Mouse (Mus musculus): ENCODE data around the gene Gpm6b. TPM values are rescaled to one million over a fixed set of nuclear protein-coding genes. Genes with fewer than 3 reads are reported as not detected.
A peak's percentile ranks its signal among the peaks of the same experiment; 100 is the strongest.

The Gpm6b gene
- total RNA-seq, 2 experiments from 2014 or later, result 664 to 679 TPM

GRCm38 (mm10) chrX:166316552-166317375, 78.1 kb downstream of the Gpm6b start:
- DNase-seq (ENCODE audit: low spot score in 2 of 2), result peak; percentile 36 to 53
- no peak overlapping the region for H3K4me3 ChIP-seq
- peak overlapping the region; percentile 82 for H3K27ac ChIP-seq
- TF ChIP-seq CTCF (conservative IDR thresholded peaks at IDR 0.05), result no peak

GRCm38 (mm10) chrX:166317376-166317679, 78.6 kb downstream of the Gpm6b start:
- no peak for DNase-seq (ENCODE audit: low spot score in 2 of 2)
- TF ChIP-seq CTCF (conservative IDR thresholded peaks at IDR 0.05), result no peak
- no peak overlapping the region for H3K4me3 ChIP-seq
- peak overlapping the region; percentile 82 for H3K27ac ChIP-seq

GRCm38 (mm10) chrX:166323226-166323625, 84.5 kb downstream of the Gpm6b start:
- Histone ChIP-seq H3K27ac (peak overlapping the region; percentile 68), H3K4me3 (no peak overlapping the region)
- TF ChIP-seq CTCF (conservative IDR thresholded peaks at IDR 0.05), result no peak
- no peak for DNase-seq (ENCODE audit: low spot score in 2 of 2)

GRCm38 (mm10) chrX:166327621-166328020, 88.9 kb downstream of the Gpm6b start:
- peak overlapping the region; percentile 87 for H3K27ac ChIP-seq
- H3K4me3 ChIP-seq, result no peak overlapping the region
- TF ChIP-seq CTCF (conservative IDR thresholded peaks at IDR 0.05), result 0 out of 2 replicates have a peak, but pooled peaks have one; percentile 13
- no peak for DNase-seq (ENCODE audit: low spot score in 2 of 2)

GRCm38 (mm10) chrX:166328219-166328901, 89.6 kb downstream of the Gpm6b start:
- DNase-seq (ENCODE audit: low spot score in 2 of 2), result no peak
- TF ChIP-seq CTCF (conservative IDR thresholded peaks at IDR 0.05), result no peak
- peak overlapping the region; percentile 87 for H3K27ac ChIP-seq
- H3K4me3 ChIP-seq, result no peak overlapping the region

- H3K4me3 ChIP-seq, result no peak overlapping the region
- peak overlapping the region; percentile 87 for H3K27ac ChIP-seq
- TF ChIP-seq CTCF (conservative IDR thresholded peaks at IDR 0.05), result no peak
- DNase-seq (ENCODE audit: low spot score in 2 of 2), result no peak
These were observed 90.3 kb downstream of the Gpm6b start for GRCm38 (mm10) chrX:166328904-166329451.

- no peak for DNase-seq (ENCODE audit: low spot score in 2 of 2)
These were observed 95.9 kb downstream of the Gpm6b start for GRCm38 (mm10) chrX:166334516-166335136.

GRCm38 (mm10) chrX:166338353-166338752, 99.6 kb downstream of the Gpm6b start:
- TF ChIP-seq CTCF (conservative IDR thresholded peaks at IDR 0.05), result no peak
- no peak for DNase-seq (ENCODE audit: low spot score in 2 of 2)
- H3K27ac ChIP-seq, result peak overlapping the region; percentile 76
- no peak overlapping the region for H3K4me3 ChIP-seq

More at GRCm38 (mm10) chrX:166334516-166335136, 95.9 kb downstream of the Gpm6b start:
- Histone ChIP-seq H3K27ac (peak overlapping the region; percentile 58; the same call in 1 of the 2 replicates), H3K4me3 (no peak overlapping the region)
- no peak for TF ChIP-seq CTCF (conservative IDR thresholded peaks at IDR 0.05)

- DNase-seq (ENCODE audit: low spot score in 2 of 2), result peak; percentile 27 to 40
- Histone ChIP-seq H3K27ac (peak overlapping the region; percentile 76), H3K4me3 (no peak overlapping the region)
- TF ChIP-seq CTCF (conservative IDR thresholded peaks at IDR 0.05), result no peak
These were observed 100.2 kb downstream of the Gpm6b start for GRCm38 (mm10) chrX:166338784-166339520.

- Histone ChIP-seq H3K27ac (peak overlapping the region; percentile 76), H3K4me3 (no peak overlapping the region)
- DNase-seq (ENCODE audit: low spot score in 2 of 2), result no peak
- TF ChIP-seq CTCF (conservative IDR thresholded peaks at IDR 0.05), result no peak
These were observed 101.2 kb downstream of the Gpm6b start for GRCm38 (mm10) chrX:166339911-166340310.

- H3K4me3 ChIP-seq, result no peak overlapping the region
- H3K27ac ChIP-seq, result peak overlapping the region; percentile 18; the same call in 1 of the 2 replicates
- TF ChIP-seq CTCF (conservative IDR thresholded peaks at IDR 0.05), result no peak
- no peak for DNase-seq (ENCODE audit: low spot score in 2 of 2)
These were observed 103.1 kb downstream of the Gpm6b start for GRCm38 (mm10) chrX:166341795-166342194.
